Mouse (Mus musculus) lung, adult 2 months (tissue): ENCODE measurements around the gene Mcf2l.

Source experiments
- CTCF ChIP-seq: fragments of 200-500 bp; IDR thresholded peaks from 2 replicates; pipeline ENCODE4 v1.5.1; 2011; ENCODE audit warnings: mild to moderate bottlenecking, low read length, control low read depth; ENCODE audit not compliant: insufficient read depth
- POLR2A ChIP-seq: fragments of 200-500 bp; IDR thresholded peaks from 2 replicates; pipeline ENCODE4 v1.6.1; 2011; ENCODE audit warnings: low read depth, mild to moderate bottlenecking, control low read depth, low read length, borderline replicate concordance; ENCODE audit errors: extremely low read depth

DNA sequence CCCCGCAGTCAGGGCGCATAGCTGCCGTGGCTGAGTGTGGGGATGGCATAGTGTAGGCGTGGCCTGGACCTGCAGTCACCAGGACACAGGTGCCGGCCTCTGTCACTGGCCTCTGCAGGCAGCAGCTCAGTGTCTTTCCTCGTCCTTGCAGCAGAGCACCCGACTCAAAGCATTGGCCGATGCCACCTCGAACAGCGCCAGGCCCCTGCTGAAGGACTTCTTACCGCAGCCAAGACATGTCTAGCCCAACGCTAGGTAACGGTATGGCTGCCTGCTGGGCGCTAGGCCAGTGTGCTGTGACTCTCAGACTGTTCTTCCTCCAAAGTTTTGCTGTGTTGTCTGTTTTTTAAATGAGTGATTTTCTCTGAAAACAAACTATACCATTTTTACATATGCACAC, 10.0 kb upstream of the Mcf2l start:
- no peak for TF ChIP-seq CTCF
- no peak for TF ChIP-seq POLR2A
